Mouse (Mus musculus) c-Kit-positive CD71-negative TER-119-negative erythroid progenitor cells, embryonic 14.5 days (primary cell): Measurements from ENCODE around the gene Fam234a.
"Not testable (repeated sequence)": the region's sequence is repeated elsewhere in the genome, so short reads cannot be mapped to it uniquely, and the experiment has no call there.

Source experiments
- DNase-seq: peaks from one replicate; pipeline ENCODE4 v3.0.0-alpha.2; 2013; ENCODE audit warnings: low read depth

Gene Fam234a

GRCm38 (mm10) chr17:26232863-26233262 is 11.2 kb downstream of the Fam234a start:
- no peak for DNase-seq

DNA sequence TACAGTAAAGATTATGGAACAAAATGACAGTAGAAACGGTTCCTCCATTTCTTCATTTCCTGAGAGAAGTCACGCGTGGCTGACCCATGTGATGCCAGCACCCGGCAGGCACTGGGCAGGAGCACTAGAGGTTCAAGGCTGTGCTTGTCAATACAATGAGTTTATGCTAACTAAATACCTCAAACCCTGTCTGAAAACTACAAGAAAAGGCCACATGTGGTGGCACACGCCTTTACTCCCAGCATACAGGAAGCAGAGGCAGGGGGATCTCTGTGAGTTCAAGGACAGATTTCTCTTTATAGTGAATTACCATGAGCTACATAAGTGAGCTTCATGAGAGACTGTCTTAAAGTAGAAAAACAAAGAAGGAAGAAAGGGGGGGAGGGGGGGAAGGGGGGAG is 12.9 kb downstream of the Fam234a start:
- DNase-seq: no peak

DNA sequence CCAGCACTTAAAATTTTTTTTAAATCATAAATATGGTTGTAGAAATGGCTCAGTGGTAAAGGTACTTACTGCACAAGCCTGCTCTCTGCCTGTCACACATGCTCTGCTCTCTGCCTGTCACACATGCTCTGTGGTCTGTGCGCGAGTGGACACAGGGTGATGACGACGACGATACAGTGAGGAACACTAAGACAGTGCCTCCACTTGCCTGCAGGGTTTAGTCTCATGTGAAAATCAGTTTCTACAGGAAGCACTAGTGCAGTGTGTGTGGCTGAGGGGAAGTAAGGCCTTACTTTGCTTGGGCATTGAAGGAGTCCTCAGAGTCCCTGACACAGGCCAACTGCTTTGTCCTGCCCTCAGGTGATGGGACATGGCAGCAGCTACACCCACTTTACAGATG is 14.3 kb downstream of the Fam234a start:
- no peak for DNase-seq

DNA sequence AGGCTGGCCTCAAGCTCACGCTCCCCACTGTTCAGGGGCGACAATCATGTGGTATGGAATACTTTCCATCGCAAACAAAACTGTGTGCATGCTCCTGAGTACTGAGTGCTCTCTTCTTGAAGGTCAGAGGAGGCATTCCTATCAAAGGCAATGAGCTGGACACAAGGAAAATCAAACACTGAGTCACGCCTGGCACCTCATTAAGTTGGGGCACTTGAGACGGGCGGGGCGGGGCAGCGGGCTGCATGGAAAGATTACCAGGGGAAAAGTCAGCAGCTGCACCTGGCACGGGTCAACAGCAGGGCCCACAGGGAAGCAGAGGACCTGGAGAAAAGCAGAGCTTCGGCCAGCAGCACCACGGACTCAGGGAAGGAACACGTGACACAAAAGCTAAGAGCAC is 18.9 kb downstream of the Fam234a start:
- no peak for DNase-seq

DNA sequence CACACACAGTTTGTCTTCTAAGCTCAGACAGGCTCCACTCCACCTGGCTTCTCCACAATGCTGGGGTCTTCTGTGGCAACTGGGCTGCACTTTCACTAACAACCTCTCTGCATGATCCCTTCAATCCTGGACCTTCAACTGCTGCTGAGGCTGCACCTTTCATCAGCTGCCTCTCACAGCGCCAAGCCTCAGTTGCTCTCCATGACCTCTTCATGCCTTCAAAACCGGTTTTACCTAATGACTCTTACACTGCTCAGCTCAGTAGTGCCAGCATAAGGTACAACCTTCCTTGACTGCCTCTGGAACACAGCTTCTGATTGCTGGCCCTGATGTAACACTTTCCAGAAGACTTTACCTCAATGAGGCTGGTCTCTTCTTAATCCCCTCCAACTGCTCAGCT is 22.5 kb downstream of the Fam234a start:
- no peak for DNase-seq

GRCm38 (mm10) chr17:26212681-26213080 is 31.4 kb downstream of the Fam234a start:
- no peak for DNase-seq

GRCm38 (mm10) chr17:26212241-26212640 is 31.8 kb downstream of the Fam234a start:
- no peak for DNase-seq

DNA sequence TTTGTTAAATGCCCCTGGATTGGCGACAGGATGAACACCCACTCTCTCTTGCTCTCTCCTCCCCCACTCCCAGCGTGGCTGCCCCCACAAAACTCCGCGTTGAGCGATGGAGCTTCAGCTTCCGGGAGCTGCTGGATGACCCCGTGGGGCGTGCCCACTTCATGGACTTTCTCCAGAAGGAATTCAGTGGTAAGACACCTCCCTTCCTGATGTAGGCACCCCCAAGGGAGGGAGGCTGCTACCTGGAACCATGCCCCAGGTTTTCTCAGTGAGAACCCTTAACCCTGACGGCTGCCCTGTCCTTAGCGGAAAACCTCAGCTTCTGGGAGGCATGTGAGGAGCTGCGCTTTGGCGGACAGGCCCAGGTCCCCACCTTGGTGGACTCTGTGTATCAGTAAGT is 36.4 kb downstream of the Fam234a start, which contains the start of gene Arhgdig:
Arhgdig (minus strand) TSS at position 101 of the 400 bp plus-strand sequence.
- no peak for DNase-seq

GRCm38 (mm10) chr17:26206392-26206791 is 37.6 kb downstream of the Fam234a start:
- DNase-seq: no peak

DNA sequence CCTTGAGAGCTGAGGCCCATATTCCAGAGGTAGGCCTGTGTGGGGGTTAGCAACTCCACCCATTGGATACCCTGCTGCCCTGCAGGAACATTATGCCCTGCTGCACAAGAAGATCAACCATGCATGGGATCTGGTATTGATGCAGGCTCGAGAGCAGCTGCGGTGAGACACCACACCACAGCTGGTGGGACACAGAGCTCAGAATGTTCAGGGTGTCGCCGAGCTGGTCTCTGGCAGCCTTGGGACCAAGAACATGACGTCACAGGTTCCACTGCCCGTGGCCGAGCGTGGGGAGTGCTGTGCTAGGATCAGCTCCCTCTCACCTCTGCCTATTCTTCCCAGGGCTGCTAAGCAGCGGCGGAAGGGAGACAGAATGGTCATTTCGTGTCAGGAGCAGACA is 39.3 kb downstream of the Fam234a start:
- DNase-seq: no peak

GRCm38 (mm10) chr17:26203321-26203811 is 40.7 kb downstream of the Fam234a start:
- no peak for DNase-seq

- no peak for DNase-seq
Measured at GRCm38 (mm10) chr17:26202737-26203136, 41.3 kb downstream of the Fam234a start, which contains the start of gene Rgs11. Gene Rgs11, plus strand, starts transcription at chr17:26202951.

DNA sequence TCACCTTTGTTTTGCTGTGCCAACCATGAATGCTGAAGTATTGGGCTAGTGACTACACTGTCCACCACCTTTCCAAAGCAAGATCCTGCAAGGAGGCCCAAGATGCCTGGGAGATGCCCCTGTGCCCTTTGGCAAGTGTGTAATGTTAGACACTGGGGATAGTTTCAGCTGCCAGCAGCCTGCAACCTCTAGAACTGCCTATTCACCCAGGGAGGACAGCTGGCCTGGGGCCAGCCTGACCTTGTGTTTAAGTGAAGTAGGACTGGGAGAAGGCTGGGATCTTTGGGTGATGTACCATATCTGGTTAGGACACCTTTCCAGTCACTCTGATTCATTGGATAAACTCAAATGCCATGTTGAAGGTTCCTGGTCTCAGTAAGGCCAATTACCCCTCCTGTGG is 42.0 kb downstream of the Fam234a start:
- no peak for DNase-seq

GRCm38 (mm10) chr17:26200831-26201705 is 43.0 kb downstream of the Fam234a start:
- no peak for DNase-seq

GRCm38 (mm10) chr17:26198892-26199291 is 45.1 kb downstream of the Fam234a start, which contains the start of gene Pdia2:
Gene Pdia2, minus strand, starts transcription at chr17:26199087.
- DNase-seq: no peak

GRCm38 (mm10) chr17:26192481-26193190 is 51.4 kb downstream of the Fam234a start:
- no peak for DNase-seq

GRCm38 (mm10) chr17:26191486-26191885 is 52.6 kb downstream of the Fam234a start:
- not testable (repeated sequence) for DNase-seq

DNA sequence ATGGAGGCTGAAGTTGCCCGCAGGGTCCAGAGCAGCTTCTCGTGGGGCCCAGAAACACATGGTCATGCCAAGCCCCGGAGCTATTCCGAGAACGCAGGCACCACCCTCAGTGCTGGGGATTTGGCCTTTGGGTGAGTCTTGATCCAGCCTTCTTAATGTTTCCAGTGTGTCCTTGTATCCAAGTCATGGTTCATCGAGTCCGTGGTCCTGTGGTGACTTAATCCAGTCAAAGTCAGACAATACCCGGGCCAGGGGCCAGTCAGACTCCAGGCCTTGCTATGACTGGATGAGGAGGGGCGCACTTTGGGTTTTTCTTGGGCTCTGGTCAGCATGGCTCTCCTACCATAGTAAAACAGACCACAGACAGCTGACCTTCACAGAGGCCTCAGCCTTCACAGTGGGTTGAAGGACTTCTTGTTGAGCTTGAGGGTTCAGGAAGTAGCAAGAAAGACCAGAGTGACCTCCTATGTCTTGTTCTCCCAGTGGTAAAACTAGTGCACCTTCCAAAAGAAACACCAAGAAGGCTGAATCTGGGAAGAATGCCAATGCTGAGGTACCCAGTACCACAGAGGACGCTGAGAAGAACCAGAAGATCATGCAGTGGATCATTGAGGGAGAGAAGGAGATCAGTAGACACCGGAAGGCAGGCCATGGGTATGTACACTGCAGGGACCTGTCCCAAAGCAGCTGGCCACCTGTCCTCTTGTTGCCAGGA is 55.8 kb downstream of the Fam234a start:
- no peak for DNase-seq

DNA sequence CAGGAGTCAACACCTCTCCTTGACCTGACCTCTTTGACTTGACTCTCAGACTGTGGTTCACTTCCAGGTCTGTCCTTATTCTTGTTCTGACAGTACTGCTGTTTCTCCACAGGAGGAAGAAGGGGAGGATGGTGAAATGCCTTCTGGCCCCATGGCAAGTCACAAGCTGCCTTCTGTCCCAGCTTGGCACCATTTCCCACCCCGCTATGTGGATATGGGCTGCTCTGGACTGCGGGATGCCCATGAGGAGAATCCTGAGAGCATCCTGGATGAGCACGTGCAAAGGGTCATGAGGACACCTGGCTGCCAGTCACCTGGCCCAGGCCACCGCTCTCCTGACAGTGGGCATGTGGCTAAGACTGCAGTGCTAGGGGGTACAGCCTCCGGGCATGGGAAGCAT is 56.5 kb downstream of the Fam234a start:
- DNase-seq: no peak

DNA sequence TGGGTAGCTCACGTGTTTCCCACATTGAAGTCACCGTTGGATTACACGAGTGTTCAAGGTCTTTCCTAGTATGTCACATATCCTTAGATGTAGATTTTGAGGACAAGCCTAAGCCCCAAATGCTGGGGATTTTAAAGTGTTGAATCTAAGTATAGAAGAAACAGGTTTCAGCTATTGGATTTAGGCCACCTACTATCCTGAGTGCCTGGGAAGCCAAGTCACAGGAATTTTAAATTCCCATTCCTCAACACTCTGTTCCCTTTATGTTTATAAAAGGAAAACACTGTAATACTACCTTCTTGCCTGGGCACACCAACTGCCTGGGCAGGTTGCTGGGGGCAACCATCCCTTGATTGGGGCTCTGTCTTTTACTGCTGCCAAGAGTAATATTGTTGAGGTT is 62.9 kb downstream of the Fam234a start:
- no peak for DNase-seq

GRCm38 (mm10) chr17:26178611-26179010 is 65.4 kb downstream of the Fam234a start:
- DNase-seq: no peak

- DNase-seq: not testable (repeated sequence)
Measured at GRCm38 (mm10) chr17:26175248-26175647, 68.8 kb downstream of the Fam234a start.
